Mouse (Mus musculus): ENCODE measurements at regions not wholly inside any gene's neighbourhood (a gene's known extent, or its start where the extent isn't known, plus 50 kb on each side); places are given as distances from the start of the nearest gene placed in this dataset.
"Not testable (repeated sequence)": the region's sequence is repeated elsewhere in the genome, so short reads cannot be mapped to it uniquely, and the experiment has no call there.

DNA sequence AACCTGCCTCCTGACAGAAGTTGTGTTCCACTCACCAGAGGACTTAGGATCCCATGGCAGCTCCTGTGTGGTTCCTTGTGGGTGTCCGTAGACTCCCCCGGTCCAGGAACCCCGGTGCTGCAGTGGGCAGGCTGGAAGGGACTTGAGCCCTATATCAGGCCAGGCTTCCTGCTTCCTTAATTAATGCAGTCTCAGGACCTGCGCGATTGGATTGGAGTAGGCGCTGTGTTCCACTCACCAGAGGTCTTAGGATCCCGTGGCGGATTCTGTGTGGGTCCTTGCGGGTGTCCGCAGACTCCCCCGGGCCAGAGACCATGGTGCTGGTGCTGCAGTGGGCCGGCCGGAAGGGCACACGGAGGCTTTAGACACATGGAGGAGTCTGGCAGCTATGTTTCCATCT, 288.7 kb downstream of the Fut8 start:
- 93% methylated on average over 14 of the region's 14 CpGs for WGBS

GRCm38 (mm10) chr12:77527499-77527898, 289.6 kb downstream of the Fut8 start:
- no peak overlapping the region for H3K4me3 ChIP-seq (replicated peaks; ENCODE audit: extremely low read depth, low read depth, low read length)
- 72% methylated on average over 1 of the region's 1 CpGs for WGBS
- no peak for TF ChIP-seq POLR2A (IDR thresholded peaks at IDR 0.05; ENCODE audit: borderline replicate concordance, extremely low read depth, low read depth, low read length)
- no peak for TF ChIP-seq CTCF (IDR thresholded peaks at IDR 0.05; ENCODE audit: insufficient read depth, low read length)
- no peak for DNase-seq
- no peaks in the 10 kb centered on the region for H3K4me1 ChIP-seq (ENCODE audit: control insufficient read depth, insufficient read depth, low read length)

More for the DNA sequence above, 288.7 kb downstream of the Fut8 start:
- not testable (repeated sequence) for H3K4me3 ChIP-seq (replicated peaks; ENCODE audit: extremely low read depth, low read depth, low read length); DNase-seq; H3K4me1 ChIP-seq (ENCODE audit: control insufficient read depth, insufficient read depth, low read length)

DNA sequence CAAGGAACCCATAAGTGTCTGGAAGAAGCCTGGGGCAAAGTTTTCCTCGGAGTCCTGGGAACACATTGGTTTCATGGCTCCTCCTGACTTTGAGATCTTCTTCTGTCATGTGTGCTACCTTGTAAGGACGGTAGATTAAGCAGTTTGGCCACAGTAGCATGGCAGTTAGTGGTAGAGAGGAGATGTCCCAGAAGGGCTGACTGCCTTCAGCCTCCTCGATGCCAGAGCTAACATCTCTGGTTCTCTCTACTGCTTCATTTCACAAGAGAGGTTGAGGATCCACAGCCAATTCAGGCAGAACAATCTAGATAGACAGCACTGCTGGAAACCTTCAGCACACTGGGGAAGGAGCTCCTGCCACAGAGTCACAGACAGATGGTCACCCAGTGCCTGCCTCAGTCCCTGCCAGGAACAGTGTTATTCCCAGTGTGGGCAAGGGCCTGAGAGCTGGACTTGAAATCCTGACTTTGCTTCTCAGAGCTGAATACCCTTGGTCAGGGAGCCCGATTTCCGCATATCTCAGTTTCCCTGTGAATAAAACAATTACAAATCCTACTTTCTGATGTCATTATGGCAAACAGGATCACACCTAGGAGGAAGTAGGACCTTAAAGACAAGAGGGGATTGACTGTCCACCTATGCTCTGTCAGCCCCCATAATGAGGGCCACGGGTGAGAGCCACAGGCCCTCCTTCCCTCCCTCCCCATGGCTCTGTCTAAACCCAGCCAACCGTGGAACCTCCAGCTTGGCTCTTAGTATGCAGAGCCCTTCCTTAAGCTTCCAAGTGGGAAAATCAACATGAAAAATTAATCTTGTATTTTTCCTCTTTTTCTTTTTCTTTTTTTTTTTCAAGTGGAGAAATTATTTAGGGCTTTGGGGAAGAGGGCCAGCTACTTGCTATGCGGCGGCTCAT, 290.3 kb downstream of the Fut8 start:
- WGBS: 83% methylated on average over 9 of the region's 9 CpGs
- TF ChIP-seq CTCF (IDR thresholded peaks at IDR 0.05; ENCODE audit: insufficient read depth, low read length) (no peak), POLR2A (IDR thresholded peaks at IDR 0.05; ENCODE audit: borderline replicate concordance, extremely low read depth, low read depth, low read length) (no peak)
- no peak overlapping the region for H3K4me3 ChIP-seq (replicated peaks; ENCODE audit: extremely low read depth, low read depth, low read length)
- no peak for DNase-seq
- H3K4me1 ChIP-seq (ENCODE audit: control insufficient read depth, insufficient read depth, low read length): no peaks in the 10 kb centered on the region

DNA sequence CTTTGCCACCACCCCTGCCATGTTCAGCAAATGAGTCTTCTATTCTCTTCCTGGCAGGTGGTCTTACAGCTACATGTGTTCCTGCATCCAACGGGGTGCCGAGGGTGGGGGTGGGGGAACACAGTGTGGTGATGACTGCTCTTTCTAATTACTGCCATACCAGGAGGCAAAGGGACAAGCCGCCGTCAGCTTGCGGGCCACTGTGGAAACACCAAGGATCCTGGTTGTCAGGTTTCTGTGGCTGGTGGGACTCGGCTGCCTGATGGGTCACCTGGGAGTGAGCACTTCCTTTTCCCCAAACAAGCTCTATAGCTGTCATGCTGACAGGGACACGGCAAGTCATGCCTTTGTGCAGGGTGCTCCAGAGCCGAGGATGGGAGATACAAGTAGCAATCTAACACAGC, 290.9 kb downstream of the Fut8 start:
- H3K4me1 ChIP-seq (ENCODE audit: control insufficient read depth, insufficient read depth, low read length): no peaks in the 10 kb centered on the region
- DNase-seq: no peak
- WGBS: 85% methylated on average over 8 of the region's 8 CpGs
- no peak overlapping the region for H3K4me3 ChIP-seq (replicated peaks; ENCODE audit: extremely low read depth, low read depth, low read length)
- TF ChIP-seq CTCF (IDR thresholded peaks at IDR 0.05; ENCODE audit: insufficient read depth, low read length) (no peak), POLR2A (IDR thresholded peaks at IDR 0.05; ENCODE audit: borderline replicate concordance, extremely low read depth, low read depth, low read length) (no peak)

DNA sequence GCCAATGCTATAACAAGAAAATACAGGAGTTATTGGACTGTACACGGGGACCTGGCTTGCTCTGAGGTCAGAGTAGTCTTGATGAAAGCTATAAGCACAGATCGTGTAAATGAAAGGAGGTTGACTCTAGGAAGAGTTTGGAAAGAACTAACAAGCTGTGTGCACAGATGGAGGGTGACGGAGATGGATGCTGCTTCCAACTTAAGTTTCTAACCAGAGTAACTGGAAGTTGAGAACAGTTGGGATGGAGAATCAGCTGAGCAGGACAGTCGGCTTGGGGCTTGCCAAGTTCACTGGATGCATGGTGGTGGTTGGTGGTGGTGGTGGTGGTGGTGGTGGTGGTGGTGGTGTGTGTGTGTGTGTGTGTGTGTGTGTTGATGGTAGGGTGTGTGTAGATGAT, 291.5 kb downstream of the Fut8 start:
- H3K4me1 ChIP-seq (ENCODE audit: control insufficient read depth, insufficient read depth, low read length): no peaks in the 10 kb centered on the region
- H3K4me3 ChIP-seq (replicated peaks; ENCODE audit: extremely low read depth, low read depth, low read length): no peak overlapping the region
- TF ChIP-seq CTCF (IDR thresholded peaks at IDR 0.05; ENCODE audit: insufficient read depth, low read length) (no peak), POLR2A (IDR thresholded peaks at IDR 0.05; ENCODE audit: borderline replicate concordance, extremely low read depth, low read depth, low read length) (no peak)
- DNase-seq: no peak
- WGBS: 91% methylated on average over 4 of the region's 4 CpGs

GRCm38 (mm10) chr12:77529955-77530354, 292.0 kb downstream of the Fut8 start:
- WGBS: 69% methylated on average over 3 of the region's 3 CpGs
- DNase-seq: no peak
- Histone ChIP-seq H3K4me1 (ENCODE audit: control insufficient read depth, insufficient read depth, low read length) (no peaks in the 10 kb centered on the region), H3K4me3 (replicated peaks; ENCODE audit: extremely low read depth, low read depth, low read length) (no peak overlapping the region)
- TF ChIP-seq CTCF (IDR thresholded peaks at IDR 0.05; ENCODE audit: insufficient read depth, low read length): no peak
- no peak for TF ChIP-seq POLR2A (IDR thresholded peaks at IDR 0.05; ENCODE audit: borderline replicate concordance, extremely low read depth, low read depth, low read length)

GRCm38 (mm10) chr12:77531294-77531693, 293.4 kb downstream of the Fut8 start:
- 77% methylated on average over 5 of the region's 5 CpGs for WGBS
- H3K4me3 ChIP-seq (replicated peaks; ENCODE audit: extremely low read depth, low read depth, low read length): no peak overlapping the region
- TF ChIP-seq POLR2A (IDR thresholded peaks at IDR 0.05; ENCODE audit: borderline replicate concordance, extremely low read depth, low read depth, low read length) (no peak), CTCF (IDR thresholded peaks at IDR 0.05; ENCODE audit: insufficient read depth, low read length) (peak; percentile 75)
- no peaks in the 10 kb centered on the region for H3K4me1 ChIP-seq (ENCODE audit: control insufficient read depth, insufficient read depth, low read length)
- DNase-seq: peak; percentile 66

- DNase-seq: no peak
- H3K4me1 ChIP-seq (ENCODE audit: control insufficient read depth, insufficient read depth, low read length): no peaks in the 10 kb centered on the region
- no peak overlapping the region for H3K4me3 ChIP-seq (replicated peaks; ENCODE audit: extremely low read depth, low read depth, low read length)
- TF ChIP-seq CTCF (IDR thresholded peaks at IDR 0.05; ENCODE audit: insufficient read depth, low read length): no peak
- TF ChIP-seq POLR2A (IDR thresholded peaks at IDR 0.05; ENCODE audit: borderline replicate concordance, extremely low read depth, low read depth, low read length): no peak
- WGBS: 56% methylated on average over 8 of the region's 8 CpGs
These were observed 294.6 kb downstream of the Fut8 start for GRCm38 (mm10) chr12:77532547-77532946.

GRCm38 (mm10) chr12:77533606-77534005, 295.7 kb downstream of the Fut8 start:
- TF ChIP-seq POLR2A (IDR thresholded peaks at IDR 0.05; ENCODE audit: borderline replicate concordance, extremely low read depth, low read depth, low read length) (no peak), CTCF (IDR thresholded peaks at IDR 0.05; ENCODE audit: insufficient read depth, low read length) (no peak)
- no peak for DNase-seq
- Histone ChIP-seq H3K4me3 (replicated peaks; ENCODE audit: extremely low read depth, low read depth, low read length) (no peak overlapping the region), H3K4me1 (ENCODE audit: control insufficient read depth, insufficient read depth, low read length) (no peaks in the 10 kb centered on the region)
- WGBS: 82% methylated on average over 2 of the region's 2 CpGs

- Histone ChIP-seq H3K4me3 (replicated peaks; ENCODE audit: extremely low read depth, low read depth, low read length) (no peak overlapping the region), H3K4me1 (ENCODE audit: control insufficient read depth, insufficient read depth, low read length) (no peaks in the 10 kb centered on the region)
- TF ChIP-seq POLR2A (IDR thresholded peaks at IDR 0.05; ENCODE audit: borderline replicate concordance, extremely low read depth, low read depth, low read length): no peak
- TF ChIP-seq CTCF (IDR thresholded peaks at IDR 0.05; ENCODE audit: insufficient read depth, low read length): no peak
- DNase-seq: no peak
- WGBS: 40% methylated on average over 3 of the region's 3 CpGs
These were observed 296.2 kb downstream of the Fut8 start for GRCm38 (mm10) chr12:77534079-77534478.

Measured in lung, adult 2 months (tissue).